Mouse (Mus musculus): ENCODE results near the gene Gad2.

GRCm38 (mm10) chr2:22634766-22635165 is 12.8 kb downstream of the Gad2 start:
- no peak for TF ChIP-seq POLR2A (IDR thresholded peaks at IDR 0.05; ENCODE audit: borderline replicate concordance, low read depth, low read length)
- peak; percentile 51 for TF ChIP-seq CTCF (IDR thresholded peaks at IDR 0.05; ENCODE audit: low read depth, low read length)
